7 mouse cellular contexts compared by ENCODE assay signal in genomic region chr6:85451664-85452410, GRCm38 (mm10). TPM values are rescaled to one million over a fixed set of nuclear protein-coding genes. Genes with fewer than 3 reads are reported as not detected.
DNase-seq lines count a peak whose midpoint lies in the region; ATAC-seq lines count a peak whose summit lies in the region.

Gene Pradc1, minus strand, starts transcription at chr6:85451970.

- DNase-seq in adrenal gland, postnatal 14 days, result peak; percentile 97
- peak; percentile 100 for DNase-seq in embryonic facial prominence, embryonic 11.5 days (ENCODE audit: low spot score)
- peak; percentile 99 for DNase-seq in kidney, adult 11 months
- DNase-seq in limb, embryonic 10.5 days (ENCODE audit: low spot score), result peak; percentile 98
- peak; percentile 90 for DNase-seq in spleen, adult 12 weeks (ENCODE audit: low spot score)

- peak within 1 kb of the TSS; percentile 87 for H3K27ac ChIP-seq in embryonic facial prominence, embryonic 11.5 days (replicated peaks; ENCODE audit: low read depth, low read length)
- H3K27ac ChIP-seq in limb, embryonic 10.5 days, result peak within 1 kb of the TSS; percentile 94
- peak within 1 kb of the TSS; percentile 95 for H3K27ac ChIP-seq in midbrain, embryonic 13.5 days

- H3K4me3 ChIP-seq in embryonic facial prominence, embryonic 11.5 days (ENCODE audit: low read depth, low read length), result peak within 1 kb of the TSS; percentile 85
- H3K4me3 ChIP-seq in limb, embryonic 10.5 days, result peak within 1 kb of the TSS; percentile 69
- H3K4me3 ChIP-seq in midbrain, embryonic 13.5 days (replicated peaks), result peak within 1 kb of the TSS; percentile 71

- H3K36me3 ChIP-seq in embryonic facial prominence, embryonic 11.5 days (replicated peaks; ENCODE audit: control insufficient read depth, insufficient read depth, low read depth, low read length), result no peaks in the 10 kb centered on the region
- H3K36me3 ChIP-seq in limb, embryonic 10.5 days, result peaks cover 34% of the 10 kb centered on the region
- H3K36me3 ChIP-seq in midbrain, embryonic 13.5 days, result peaks cover 7% of the 10 kb centered on the region

- H3K9me3 ChIP-seq in embryonic facial prominence, embryonic 11.5 days (replicated peaks; ENCODE audit: control insufficient read depth, low read length), result no peaks in the 10 kb centered on the region
- no peaks in the 10 kb centered on the region for H3K9me3 ChIP-seq in limb, embryonic 10.5 days (replicated peaks)
- H3K9me3 ChIP-seq in midbrain, embryonic 13.5 days, result no peaks in the 10 kb centered on the region

- no peaks in the 10 kb centered on the region for H3K27me3 ChIP-seq in embryonic facial prominence, embryonic 11.5 days (ENCODE audit: control insufficient read depth, insufficient read depth, low read length)
- H3K27me3 ChIP-seq in limb, embryonic 10.5 days (ENCODE audit: low read depth, poor library complexity, severe bottlenecking), result no peaks in the 10 kb centered on the region
- H3K27me3 ChIP-seq in midbrain, embryonic 13.5 days, result no peaks in the 10 kb centered on the region

- peak within 1 kb of the TSS; percentile 87 for H3K4me2 ChIP-seq in embryonic facial prominence, embryonic 11.5 days (ENCODE audit: low read depth, low read length)
- peak within 1 kb of the TSS; percentile 88 for H3K4me2 ChIP-seq in midbrain, embryonic 13.5 days (replicated peaks)

- H3K4me1 ChIP-seq in embryonic facial prominence, embryonic 11.5 days (ENCODE audit: control insufficient read depth, insufficient read depth, low read length), result peaks cover 5% of the 10 kb centered on the region; the same call in 1 of the 2 replicates
- peaks cover 30% of the 10 kb centered on the region for H3K4me1 ChIP-seq in limb, embryonic 10.5 days
- H3K4me1 ChIP-seq in midbrain, embryonic 13.5 days (replicated peaks), result peaks cover 48% of the 10 kb centered on the region

- peak; percentile 91 for ATAC-seq in embryonic facial prominence, embryonic 11.5 days (replicated peaks; ENCODE audit: insufficient number of reproducible peaks, low FRiP score, low TSS enrichment, low read depth)
- peak; percentile 70 for ATAC-seq in granulocyte monocyte progenitor cell, adult 5-6 weeks (replicated peaks; ENCODE audit: poor library complexity, severe bottlenecking)
- peak; percentile 93 for ATAC-seq in midbrain, embryonic 13.5 days

- H3K9ac ChIP-seq in embryonic facial prominence, embryonic 11.5 days (replicated peaks; ENCODE audit: low read length), result peak within 1 kb of the TSS; percentile 95
- H3K9ac ChIP-seq in midbrain, embryonic 13.5 days (replicated peaks), result peak within 1 kb of the TSS; percentile 92

- WGBS in embryonic facial prominence, embryonic 11.5 days, result under 1% methylated on average over 54 of the region's 54 CpGs
- under 1% methylated on average over 54 of the region's 54 CpGs for WGBS in limb, embryonic 10.5 days
- WGBS in midbrain, embryonic 13.5 days, result under 1% methylated on average over 54 of the region's 54 CpGs

RNA-seq across cellular contexts. Expression of gene Pradc1, which starts in this region (rescaled TPM):
- total RNA-seq in adrenal gland, postnatal 14 days (2021), result 13.8 and 15.2 TPM in 2 replicates
- polyA plus RNA-seq in embryonic facial prominence, embryonic 11.5 days (2014; fragmentation: Nextera tagmentation; extraction: Ambion mirVana), result 23.5 and 23.7 TPM in 2 replicates
- total RNA-seq in granulocyte monocyte progenitor cell, adult 5-6 weeks (2014; fragmentation: Nextera tagmentation), result 26.8 and 31.7 TPM in 2 replicates
- total RNA-seq in granulocyte monocyte progenitor cell, adult 5-6 weeks (2017), result 10.2 and 16.8 TPM in 2 replicates
- polyA plus RNA-seq in limb, embryonic 10.5 days (2016; fragmentation: Nextera tagmentation; extraction: Ambion mirVana), result 23.3 and 29.0 TPM in 2 replicates
- polyA plus RNA-seq in midbrain, embryonic 13.5 days (2015; fragmentation: Nextera tagmentation; extraction: Ambion mirVana), result 21.6 and 24.3 TPM in 2 replicates

Comparison
In these comparisons a context has a peak if more than half of its experiments do, and no peak if none do; other contexts are left out.
1. Peak in every context shown above with its lines: DNase-seq, ATAC-seq, H3K4me3 ChIP-seq and H3K27ac ChIP-seq.